Mouse (Mus musculus): Measurements from ENCODE around the gene Ptges2. TPM values are rescaled to one million over a fixed set of nuclear protein-coding genes. Genes with fewer than 3 reads are reported as not detected.
A peak's percentile ranks its signal among the peaks of the same experiment; 100 is the strongest.

Gene Ptges2
- total and polyA plus RNA-seq, 3 experiments, result 17.1 to 21.3 (median 20.3) TPM

GRCm38 (mm10) chr2:32453641-32454303 lies 58.1 kb downstream of the Ptges2 start:
- Histone ChIP-seq H3K9ac (ENCODE audit: insufficient read depth, low read depth) (peak overlapping the region; percentile 46; the same call in 1 of the 2 replicates), H3K4me2 (ENCODE audit: insufficient read depth, low read depth, poor library complexity, severe bottlenecking) (peak overlapping the region; percentile 73), H3K27ac (ENCODE audit: insufficient read depth, low read depth) (no peak overlapping the region), H3K27me3 (replicated peaks) (no peaks in the 10 kb centered on the region), H3K36me3 (replicated peaks in 1 of 2; ENCODE audit: control insufficient read depth in 1 of 2, insufficient read depth in 1 of 2, low read length in 1 of 2) (peaks cover 15 to 27% of the 10 kb centered on the region in 2 experiments), H3K9me3 (replicated peaks; ENCODE audit: low read length) (peaks cover 7% of the 10 kb centered on the region), H3K79me2 (replicated peaks; ENCODE audit: control insufficient read depth, extremely low read depth, insufficient read depth, poor library complexity, severe bottlenecking) (peaks cover 19% of the 10 kb centered on the region), H3K4me1 (ENCODE audit: control insufficient read depth in 1 of 2, insufficient read depth in 2 of 2) (peaks cover 9 to 30% of the 10 kb centered on the region in 2 experiments), H3K4me3 (replicated peaks in 1 of 3; ENCODE audit: low read depth in 2 of 3, low read length in 2 of 3, poor library complexity in 1 of 3) (peak overlapping the region; percentile 25 to 88 (median 77))
- no peak for DNase-seq (ENCODE audit: extremely low read depth)
- in situ Hi-C loops (cut with MboI; ENCODE audit: low pct_ligation_motif_present, low pct_unique_long_range_greater_than_20kb, low sequenced_read_pairs) (loop anchor here (5.0 kb wide), 2 partner anchors 34 to 36 kb away; no protein-coding TSS in a partner anchor), dilution Hi-C loops (cut with MboI; ENCODE audit: extremely low pct_ligation_motif_present, extremely low pct_unique_long_range_greater_than_20kb, low sequenced_read_pairs) (no loop called here)
- TF ChIP-seq ZMIZ1 (IDR thresholded peaks at IDR 0.05; ENCODE audit: low read depth, low read length) (no peak), MAX (IDR thresholded peaks at IDR 0.05; ENCODE audit: low read length) (peak; percentile 71), MXI1 (IDR thresholded peaks at IDR 0.05; ENCODE audit: low read depth, low read length) (peak; percentile 50; the same call in 1 of the 2 replicates), TBP (conservative IDR thresholded peaks at IDR 0.05; ENCODE audit: low read depth, low read length) (no peak), SMC3 (IDR thresholded peaks at IDR 0.05; ENCODE audit: low read depth, low read length) (no peak), SIN3A (IDR thresholded peaks at IDR 0.05; ENCODE audit: low read length) (0 out of 2 replicates have a peak, but pooled peaks have one; percentile 2), MEF2A (IDR thresholded peaks at IDR 0.05; ENCODE audit: borderline replicate concordance, low read depth, low read length) (no peak), CHD2 (IDR thresholded peaks at IDR 0.05; ENCODE audit: low read length) (no peak), CTCF (conservative IDR thresholded peaks at IDR 0.05 in 1 of 2, IDR thresholded peaks at IDR 0.05 in 1 of 2; ENCODE audit: low read depth in 2 of 2, low read length in 2 of 2) (no peak), MYC (IDR thresholded peaks at IDR 0.05; ENCODE audit: low read depth, low read length) (peak; percentile 68; the same call in 1 of the 2 replicates), PAX5 (IDR thresholded peaks at IDR 0.05; ENCODE audit: low read length) (no peak)

DNA sequence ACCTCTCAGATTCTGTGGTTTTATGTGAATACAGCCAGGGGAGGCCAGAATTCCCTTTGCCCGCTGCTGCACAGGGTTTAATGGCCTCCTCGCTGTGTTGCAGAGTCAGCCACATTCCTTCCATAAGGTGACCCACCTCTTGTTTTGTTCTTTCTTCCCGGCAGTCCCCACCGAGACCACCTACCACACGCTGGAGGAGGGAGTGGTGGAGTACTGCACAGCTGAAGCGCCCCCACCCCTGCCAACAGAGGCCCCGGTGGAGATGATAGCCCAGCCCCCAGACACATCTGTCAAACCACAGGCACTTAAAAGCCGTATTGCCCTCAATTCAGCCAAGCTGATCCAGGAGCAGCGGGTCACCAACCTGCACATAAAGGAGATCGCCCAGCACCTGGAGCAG lies 58.9 kb downstream of the Ptges2 start:
- H3K4me3 ChIP-seq (replicated peaks in 1 of 3; ENCODE audit: low read depth in 2 of 3, low read length in 2 of 3, poor library complexity in 1 of 3), result no peak overlapping the region
- no peak overlapping the region for H3K4me2 ChIP-seq (ENCODE audit: insufficient read depth, low read depth, poor library complexity, severe bottlenecking)
- no peak overlapping the region for H3K9ac ChIP-seq (ENCODE audit: insufficient read depth, low read depth)
- peaks cover 15 to 27% of the 10 kb centered on the region in 2 experiments for H3K36me3 ChIP-seq (replicated peaks in 1 of 2; ENCODE audit: control insufficient read depth in 1 of 2, insufficient read depth in 1 of 2, low read length in 1 of 2)
- dilution Hi-C loops (cut with MboI; ENCODE audit: extremely low pct_ligation_motif_present, extremely low pct_unique_long_range_greater_than_20kb, low sequenced_read_pairs), result no loop called here
- peaks cover 13% of the 10 kb centered on the region for H3K79me2 ChIP-seq (replicated peaks; ENCODE audit: control insufficient read depth, extremely low read depth, insufficient read depth, poor library complexity, severe bottlenecking)
- H3K4me1 ChIP-seq (ENCODE audit: control insufficient read depth in 1 of 2, insufficient read depth in 2 of 2), result peaks cover 9 to 27% of the 10 kb centered on the region in 2 experiments
- no peak for DNase-seq (ENCODE audit: extremely low read depth)
- H3K27me3 ChIP-seq (replicated peaks), result no peaks in the 10 kb centered on the region
- H3K9me3 ChIP-seq (replicated peaks; ENCODE audit: low read length), result peaks cover 7% of the 10 kb centered on the region
- in situ Hi-C loops (cut with MboI; ENCODE audit: low pct_ligation_motif_present, low pct_unique_long_range_greater_than_20kb, low sequenced_read_pairs), result loop anchor here (5.0 kb wide), 2 partner anchors 33 to 37 kb away; no protein-coding TSS in a partner anchor
- no peak for TF ChIP-seq E2F4 (IDR thresholded peaks at IDR 0.05; ENCODE audit: insufficient replicate concordance, low read depth, low read length)
- no peak for TF ChIP-seq MEF2A (IDR thresholded peaks at IDR 0.05; ENCODE audit: borderline replicate concordance, low read depth, low read length)
- no peak for TF ChIP-seq NELFE (IDR thresholded peaks at IDR 0.05; ENCODE audit: low read depth, low read length)
- TF ChIP-seq USF1 (IDR thresholded peaks at IDR 0.05; ENCODE audit: low read depth, low read length), result no peak
- no peak for TF ChIP-seq TBP (conservative IDR thresholded peaks at IDR 0.05; ENCODE audit: low read depth, low read length)
- TF ChIP-seq MYC (IDR thresholded peaks at IDR 0.05; ENCODE audit: low read depth, low read length), result no peak
- no peak overlapping the region for H3K27ac ChIP-seq (ENCODE audit: insufficient read depth, low read depth)
